Mouse (Mus musculus): ENCODE measurements around the gene Edaradd.

Gene Edaradd

GRCm38 (mm10) chr13:12519955-12520584 lies at the start of gene Edaradd:
TSS of gene Edaradd (minus strand) at chr13:12520438.
- in situ Hi-C loops (cut with MboI, MseI), result no loop called here

- in situ Hi-C loops (cut with MboI, MseI), result no loop called here
Measured at GRCm38 (mm10) chr13:12569741-12570140, 49.5 kb upstream of the Edaradd start.

DNA sequence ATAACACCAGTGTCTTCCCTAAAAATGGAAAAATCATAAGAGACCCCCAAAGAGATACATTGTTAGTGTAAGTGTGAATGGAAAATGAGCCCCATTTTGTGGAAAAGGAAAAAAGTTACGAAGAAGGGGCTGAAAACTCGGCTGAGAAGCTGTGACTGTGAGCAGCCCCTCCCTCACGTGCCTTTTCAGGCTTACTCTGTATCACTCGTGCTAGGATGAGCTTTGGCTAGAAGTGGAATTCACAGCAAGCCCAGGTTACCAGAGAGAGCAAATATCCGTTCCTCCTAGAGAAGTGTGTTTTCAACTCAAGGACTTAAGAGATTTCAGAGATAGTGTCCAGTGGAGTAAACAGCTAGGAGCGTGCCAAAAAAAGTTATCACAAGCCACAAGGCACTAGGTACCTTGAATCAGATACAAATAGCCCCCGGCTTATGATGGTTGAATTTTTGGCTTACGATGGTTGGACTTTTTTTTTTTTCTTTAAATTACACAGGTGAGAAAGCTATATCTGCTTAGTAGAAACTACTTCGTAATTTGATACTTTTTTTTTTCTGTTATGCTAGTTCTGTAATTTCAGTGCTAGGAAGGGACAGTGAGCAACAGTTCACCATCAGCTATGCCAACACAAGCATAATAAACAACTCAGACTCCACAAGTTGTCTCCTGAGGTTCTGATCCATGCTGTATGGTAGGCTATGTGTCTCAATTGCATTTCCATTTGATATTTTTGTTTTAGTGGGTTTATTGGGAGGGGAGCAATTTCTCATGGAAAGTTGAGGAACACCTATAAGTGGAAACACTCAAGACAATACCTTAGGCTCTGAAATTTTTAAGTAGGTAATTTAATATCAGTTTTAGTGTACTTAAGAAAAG lies 48.6 kb upstream of the Edaradd start:
- in situ Hi-C loops (cut with MboI, MseI), result no loop called here

- in situ Hi-C loops (cut with MboI, MseI), result no loop called here
Measured at GRCm38 (mm10) chr13:12567936-12568335, 47.7 kb upstream of the Edaradd start.

GRCm38 (mm10) chr13:12565621-12566390 lies 45.6 kb upstream of the Edaradd start, which contains the start of gene Ero1lb:
TSS of gene Ero1lb (plus strand) at chr13:12565874.
- in situ Hi-C loops (cut with MboI, MseI), result no loop called here

DNA sequence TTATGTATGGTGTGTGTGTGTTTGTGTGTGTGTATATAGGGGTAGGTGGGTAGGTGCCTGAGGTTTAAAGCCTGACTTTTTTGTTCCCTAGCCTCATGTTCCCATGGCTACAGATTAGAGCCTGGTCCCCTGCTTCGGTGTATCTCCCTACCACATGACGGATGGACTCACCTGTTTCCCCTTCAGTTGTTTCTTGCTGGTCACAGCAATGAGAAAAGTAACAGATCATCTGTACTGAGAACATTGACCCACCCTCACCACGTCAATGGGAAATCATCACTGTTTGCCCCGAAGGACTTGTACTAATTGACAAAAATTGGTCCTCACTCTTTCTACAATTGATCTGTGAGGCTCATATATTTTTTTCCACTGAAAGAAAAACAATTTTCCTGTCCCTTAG lies 42.0 kb upstream of the Edaradd start:
- in situ Hi-C loops (cut with MboI, MseI), result loop anchor here (5.0 kb wide), 2 partner anchors 100 to 305 kb away; partner anchors contain the start of genes Lgals8 (in 1 of the 2) and Mtr (in 1 of the 2)

GRCm38 (mm10) chr13:12561729-12562128 lies 41.5 kb upstream of the Edaradd start:
- in situ Hi-C loops (cut with MboI, MseI), result loop anchor here (5.0 kb wide), 2 partner anchors 99 to 304 kb away; partner anchors contain the start of genes Lgals8 (in 1 of the 2) and Mtr (in 1 of the 2)

DNA sequence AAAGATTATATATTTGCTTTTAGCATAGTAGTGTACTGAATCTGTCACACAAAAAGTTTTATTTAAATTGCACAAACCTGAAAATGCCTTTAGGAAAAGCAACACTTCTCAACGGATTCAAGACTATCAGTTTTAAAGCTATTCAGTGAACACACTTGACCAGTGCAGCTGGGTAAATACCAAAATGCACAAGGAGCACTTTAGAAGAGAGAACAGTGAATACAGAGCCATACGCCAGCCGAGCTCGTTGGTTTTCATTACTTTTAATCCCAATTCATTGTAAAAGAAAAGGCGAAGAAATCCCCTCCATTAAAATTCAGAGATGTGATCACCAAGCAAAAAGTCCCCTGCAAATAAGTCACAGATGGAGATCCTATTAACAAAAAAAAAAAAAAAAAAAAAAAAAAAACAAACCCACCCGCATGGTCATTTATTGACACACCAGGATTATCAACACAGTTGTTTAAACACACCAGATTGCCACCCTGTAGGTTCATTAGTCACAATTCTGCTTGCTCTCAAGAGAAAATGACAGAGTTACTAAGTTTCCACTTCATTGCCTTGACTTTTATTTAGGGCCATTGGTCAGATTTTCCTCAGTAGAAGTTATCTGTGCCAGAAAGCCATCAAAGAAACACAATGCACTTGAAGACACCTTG lies 39.4 kb upstream of the Edaradd start:
- in situ Hi-C loops (cut with MboI, MseI), result loop anchor here (5.0 kb wide), 2 partner anchors 97 to 302 kb away; partner anchors contain the start of genes Lgals8 (in 1 of the 2) and Mtr (in 1 of the 2)

- in situ Hi-C loops (cut with MboI, MseI), result no loop called here
Measured at GRCm38 (mm10) chr13:12559044-12559443, 38.8 kb upstream of the Edaradd start.

DNA sequence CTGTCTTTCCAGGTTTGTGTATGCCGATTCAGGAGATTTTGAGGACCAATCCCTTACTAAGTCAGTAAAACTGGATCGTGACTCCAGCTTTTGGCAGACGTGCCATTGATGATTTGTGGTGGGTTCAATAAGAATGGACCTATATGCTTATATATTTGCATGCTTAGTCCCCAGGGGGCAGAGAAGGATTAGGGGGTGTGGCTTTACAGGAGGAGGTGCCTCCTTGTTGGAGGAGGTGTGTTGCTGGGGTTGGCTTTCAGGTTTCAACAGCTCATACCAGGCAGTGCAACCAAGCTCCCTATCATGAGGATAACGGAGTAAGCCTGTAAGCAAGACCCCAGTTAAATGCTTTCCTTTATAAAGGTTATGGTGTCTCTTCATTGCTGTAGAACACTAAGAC lies 34.0 kb upstream of the Edaradd start:
- in situ Hi-C loops (cut with MboI, MseI), result no loop called here

GRCm38 (mm10) chr13:12543880-12544568 lies 23.8 kb upstream of the Edaradd start:
- in situ Hi-C loops (cut with MboI, MseI), result loop anchor here in 1 of 2 experiments (5.0 kb wide), 1 partner anchor 57 kb away; no protein-coding TSS in a partner anchor

GRCm38 (mm10) chr13:12543246-12543645 lies 23.0 kb upstream of the Edaradd start:
- in situ Hi-C loops (cut with MboI, MseI), result loop anchor here in 1 of 2 experiments (5.0 kb wide), 1 partner anchor 56 kb away; no protein-coding TSS in a partner anchor

GRCm38 (mm10) chr13:12542006-12542981 lies 22.1 kb upstream of the Edaradd start:
- in situ Hi-C loops (cut with MboI, MseI), result loop anchor here in 1 of 2 experiments (5.0 kb wide), 1 partner anchor 55 kb away; no protein-coding TSS in a partner anchor

DNA sequence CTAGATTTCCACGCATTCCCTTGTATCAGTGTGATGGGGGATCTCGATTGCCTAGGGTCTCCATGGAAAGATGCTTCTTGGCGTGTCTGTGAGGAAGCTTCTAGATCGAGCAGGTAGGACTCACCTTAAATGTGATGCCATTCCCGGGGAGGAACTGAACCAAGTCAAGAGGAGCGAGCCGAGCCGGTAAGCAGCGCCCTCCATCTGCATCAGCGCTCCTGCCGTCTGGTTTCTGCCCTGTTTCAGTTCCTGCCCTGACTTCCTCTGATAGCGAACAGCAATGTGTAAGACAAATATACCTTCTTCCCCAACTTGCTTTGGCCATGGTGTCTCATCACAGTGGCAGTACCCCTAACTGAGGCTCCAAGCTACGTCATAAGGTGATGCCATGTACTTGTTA lies 19.9 kb upstream of the Edaradd start:
- in situ Hi-C loops (cut with MboI, MseI), result loop anchor here in 1 of 2 experiments (5.0 kb wide), 1 partner anchor 53 kb away; no protein-coding TSS in a partner anchor

DNA sequence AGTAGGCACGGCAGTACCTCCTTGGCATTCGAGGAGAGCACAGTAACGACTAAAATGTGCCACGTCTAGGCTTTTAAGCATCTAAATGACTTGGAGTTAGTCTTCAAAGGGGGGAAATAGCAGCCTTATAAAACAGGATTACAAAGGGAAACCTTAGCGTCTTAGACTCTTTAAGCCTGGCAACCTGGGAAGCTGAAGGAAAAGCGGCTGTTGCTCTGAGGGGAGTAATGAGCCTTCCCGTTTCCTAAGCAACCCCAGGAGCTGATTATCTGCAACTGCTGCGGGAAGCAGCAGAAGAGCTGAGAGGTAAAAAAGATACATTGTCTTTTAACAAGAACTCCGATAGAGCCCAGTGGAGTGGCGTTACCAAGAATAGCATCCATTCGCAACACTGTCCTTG lies 19.5 kb upstream of the Edaradd start:
- in situ Hi-C loops (cut with MboI, MseI), result loop anchor here in 1 of 2 experiments (5.0 kb wide), 1 partner anchor 52 kb away; no protein-coding TSS in a partner anchor

- in situ Hi-C loops (cut with MboI, MseI), result no loop called here
Measured at GRCm38 (mm10) chr13:12537971-12538370, 17.7 kb upstream of the Edaradd start.

- in situ Hi-C loops (cut with MboI, MseI), result no loop called here
Measured at GRCm38 (mm10) chr13:12534628-12535027, 14.4 kb upstream of the Edaradd start.

DNA sequence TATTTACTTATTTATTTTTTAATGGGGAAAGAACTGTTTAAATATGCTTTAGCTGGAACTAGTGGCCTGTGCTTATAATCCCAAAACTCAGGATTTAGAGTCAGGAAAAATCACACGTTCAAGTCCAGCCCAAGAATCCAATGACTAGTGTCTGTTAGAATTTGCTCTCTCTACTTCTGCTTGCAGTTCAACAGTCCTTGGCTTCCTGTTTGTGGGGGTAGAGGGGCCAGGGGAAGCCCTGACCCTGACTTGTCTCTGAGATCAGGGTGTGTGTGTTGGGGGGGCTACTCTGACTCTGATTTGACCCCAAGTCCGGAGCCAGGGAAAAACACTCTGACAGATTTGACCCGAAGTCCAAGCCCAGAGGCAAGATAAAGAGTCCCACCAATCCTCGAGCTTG lies 5.4 kb upstream of the Edaradd start:
- in situ Hi-C loops (cut with MboI, MseI), result no loop called here

DNA sequence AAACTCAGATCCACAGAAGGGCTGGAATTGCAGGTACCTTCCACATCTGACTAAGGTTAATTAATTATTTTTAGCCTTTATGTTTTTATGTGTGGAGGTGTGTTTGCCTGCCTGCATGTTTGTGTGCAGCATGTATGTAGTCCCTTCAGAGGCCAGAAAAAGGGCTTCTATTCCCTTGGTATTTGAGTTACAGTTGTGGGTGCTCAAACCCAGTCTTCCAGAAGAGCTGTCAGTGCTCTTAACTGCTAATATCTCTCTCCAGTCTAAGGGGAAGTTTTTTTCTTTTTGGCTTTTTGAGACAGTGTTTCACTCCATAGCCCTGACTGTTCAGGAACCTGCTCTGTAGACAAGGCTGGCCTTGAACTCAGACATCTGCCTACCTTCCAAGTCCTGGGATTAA lies 2.1 kb upstream of the Edaradd start:
- in situ Hi-C loops (cut with MboI, MseI), result no loop called here

Measured in T-helper 17 cell (primary cell).